Mouse (Mus musculus) heart, adult 2 months (tissue): ENCODE results near the gene 4933417A18Rik. TPM values are rescaled to one million over a fixed set of nuclear protein-coding genes. Genes with fewer than 3 reads are reported as not detected.

Experiments
- DNase-seq, 2 experiments: peaks; one replicate each; pipeline ENCODE4 v3.0.0; 2021
- H3K27ac ChIP-seq: fragments of 200-600 bp; 2 replicates; pipeline ENCODE4 v1.8.1; 2022
- H3K27me3 ChIP-seq: fragments of 200-500 bp; 2 replicates; pipeline ENCODE4 v1.6.1; 2012; ENCODE audit warnings: mild to moderate bottlenecking, low read length, inconsistent platforms, mixed read lengths; ENCODE audit not compliant: control insufficient read depth, insufficient read depth
- H3K36me3 ChIP-seq: fragments of 200-500 bp; 2 replicates; pipeline ENCODE4 v1.6.1; 2012; ENCODE audit warnings: low read length, inconsistent platforms; ENCODE audit not compliant: control insufficient read depth, insufficient read depth
- H3K4me1 ChIP-seq: fragments of 200-500 bp; 2 replicates; pipeline ENCODE4 v1.6.1; 2011; ENCODE audit warnings: low read length; ENCODE audit not compliant: control insufficient read depth, insufficient read depth
- H3K4me3 ChIP-seq: fragments of 200-600 bp; 2 replicates; pipeline ENCODE4 v1.8.1; 2022
- H3K79me2 ChIP-seq: fragments of 200-500 bp; replicated peaks from 2 replicates; pipeline ENCODE4 v1.6.1; 2012; ENCODE audit warnings: mild to moderate bottlenecking, inconsistent platforms, low read length, moderate library complexity, mixed read lengths; ENCODE audit not compliant: control insufficient read depth, insufficient read depth
- H3K9ac ChIP-seq: fragments of 200-500 bp; 2 replicates; pipeline ENCODE4 v1.6.1; 2012; ENCODE audit warnings: low read depth, mild to moderate bottlenecking, control low read depth, inconsistent platforms, low read length, mixed read lengths
- CTCF ChIP-seq: fragments of 200-600 bp; IDR thresholded peaks from 2 replicates; pipeline ENCODE4 v1.8.1; 2022; ENCODE audit warnings: antibody characterized with exemption, mild to moderate bottlenecking, moderate library complexity
- EP300 ChIP-seq: fragments of 200-500 bp; IDR thresholded peaks from 2 replicates; pipeline ENCODE4 v1.6.1; 2011; ENCODE audit warnings: low read depth, low read length, control low read depth; ENCODE audit not compliant: insufficient read depth
- POLR2A ChIP-seq: fragments of 200-500 bp; IDR thresholded peaks from 2 replicates; pipeline ENCODE4 v1.6.1; 2011; ENCODE audit warnings: mild to moderate bottlenecking, low read depth, low read length, control low read depth; ENCODE audit not compliant: insufficient read depth
- WGBS: fragments of 180-500 bp; shearing (Covaris S2); methylation state at CpG from one replicate; pipeline ENCODE4 v1.1.7; 2018; 5-methylcytosine and 5-hydroxymethylcytosine counted together
- intact Hi-C: fragments of 180-260 bp; cut with DNase I; formaldehyde crosslinking; loops from one replicate; pipeline ENCODE4 v1.15.1; 2025
- polyA plus RNA-seq: library from polyadenylated mRNA; depleted of rRNA; stranded (reverse); fragments of >200 nt; gene quantifications from 2 replicates; pipeline ENCODE4 v1.2.3, GENCODE M21; 2012; rRNA removed
- total RNA-seq, 2 experiments: library from RNA; stranded (reverse); gene quantifications; 2 replicates each; pipeline ENCODE4 v1.2.3; 2021

4933417A18Rik gene
- total and polyA plus RNA-seq, 3 experiments = not detected

DNA sequence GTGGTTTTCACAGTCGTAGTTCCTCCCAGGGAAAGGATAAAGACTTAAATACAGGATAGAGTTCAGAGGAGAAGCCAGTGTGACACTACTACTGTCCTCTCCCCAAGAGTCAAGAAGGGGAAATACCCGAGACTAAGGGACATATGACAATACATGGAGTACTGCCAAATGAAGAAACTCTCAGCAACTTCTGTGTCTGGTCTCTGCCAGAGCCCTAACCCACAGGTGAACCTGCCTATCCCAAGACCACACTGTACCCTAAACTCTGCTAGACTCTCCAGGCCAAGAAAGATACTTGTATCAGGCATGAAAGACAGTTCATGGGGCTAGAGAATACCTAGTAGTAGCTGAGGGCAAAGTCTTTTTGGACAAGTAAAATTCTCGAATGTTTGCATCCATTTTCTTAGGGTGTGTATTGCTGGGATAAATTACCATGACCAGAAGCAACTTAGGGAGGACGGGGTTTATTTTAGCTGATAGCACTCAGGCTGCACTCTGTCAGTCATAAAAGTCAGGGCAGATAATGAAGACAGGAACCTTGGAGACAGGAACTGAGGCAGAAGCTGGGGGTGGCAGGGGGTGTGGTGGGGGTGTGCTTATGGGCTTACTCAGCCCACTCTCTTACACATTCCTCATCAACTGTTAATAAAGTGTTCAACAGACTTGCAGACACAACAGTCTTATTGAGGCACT is 67.5 kb downstream of the 4933417A18Rik start:
- 48% methylated on average over 4 of the region's 4 CpGs for WGBS

DNA sequence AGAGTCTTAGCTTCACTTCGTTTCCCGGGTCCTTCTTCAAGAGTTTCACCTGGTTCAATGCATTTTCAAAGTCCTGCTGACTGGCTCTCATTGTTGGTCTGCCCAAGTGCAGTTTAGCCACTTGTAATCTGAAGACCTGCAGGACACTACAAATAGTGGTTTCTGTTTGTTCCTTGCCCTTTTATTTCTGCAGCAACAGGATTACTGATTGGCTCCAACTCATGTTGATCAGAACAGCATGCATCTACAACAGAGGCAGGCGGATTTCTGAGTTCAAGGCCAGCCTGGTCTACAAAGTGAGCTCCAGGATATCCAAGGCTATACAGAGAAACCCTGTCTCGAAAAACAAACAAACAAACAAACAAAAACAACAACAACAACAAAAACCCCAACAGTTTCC is 68.9 kb downstream of the 4933417A18Rik start:
- H3K79me2 ChIP-seq = no peaks in the 10 kb centered on the region
- H3K4me1 ChIP-seq = peaks cover 5% of the 10 kb centered on the region
- H3K27me3 ChIP-seq = no peaks in the 10 kb centered on the region
- H3K4me3 ChIP-seq = peak overlapping the region; percentile 85
- peaks cover 17% of the 10 kb centered on the region for H3K36me3 ChIP-seq
- intact Hi-C loops = no loop called here
- peak overlapping the region; percentile 83 for H3K9ac ChIP-seq
- 70% methylated on average over 4 of the region's 4 CpGs for WGBS
- no peak for TF ChIP-seq POLR2A
- no peak for TF ChIP-seq EP300
- no peak for TF ChIP-seq CTCF
- H3K27ac ChIP-seq = peak overlapping the region; percentile 97
- DNase-seq = no peak

More for the DNA sequence above, 67.5 kb downstream of the 4933417A18Rik start:
- H3K4me3 ChIP-seq = no peak overlapping the region
- H3K36me3 ChIP-seq = peaks cover 17% of the 10 kb centered on the region
- H3K27me3 ChIP-seq = no peaks in the 10 kb centered on the region
- TF ChIP-seq EP300 (no peak), POLR2A (no peak)
- H3K9ac ChIP-seq = no peak overlapping the region
- DNase-seq = no peak
- peaks cover 5% of the 10 kb centered on the region for H3K4me1 ChIP-seq
- no peak overlapping the region for H3K27ac ChIP-seq
- no peaks in the 10 kb centered on the region for H3K79me2 ChIP-seq
- intact Hi-C loops = no loop called here

DNA sequence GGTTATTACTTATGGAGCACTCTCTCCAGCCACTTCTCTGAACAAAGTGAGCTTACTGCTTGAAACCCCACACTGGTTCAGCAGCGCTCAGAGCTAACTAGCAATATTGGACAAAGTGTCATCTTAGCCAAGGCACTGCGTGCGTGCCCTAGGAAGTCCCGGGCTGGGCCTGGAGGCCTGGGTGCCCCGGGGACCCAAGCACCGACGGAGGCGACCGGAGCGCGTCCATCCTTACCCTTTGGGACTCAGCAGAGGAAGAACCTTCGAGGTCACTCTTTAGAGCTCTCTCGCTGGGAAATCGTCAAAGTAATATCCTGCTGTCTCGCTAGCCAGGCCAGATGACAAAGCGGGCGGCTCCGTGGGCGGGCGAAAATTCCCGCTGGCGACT is 69.4 kb downstream of the 4933417A18Rik start:
- H3K79me2 ChIP-seq = no peaks in the 10 kb centered on the region
- H3K4me3 ChIP-seq = peak overlapping the region; percentile 85
- intact Hi-C loops = no loop called here
- peaks cover 5% of the 10 kb centered on the region for H3K4me1 ChIP-seq
- TF ChIP-seq POLR2A (no peak), EP300 (no peak), CTCF (no peak)
- H3K36me3 ChIP-seq = peaks cover 17% of the 10 kb centered on the region
- DNase-seq = no peak
- H3K27me3 ChIP-seq = no peaks in the 10 kb centered on the region
- peak overlapping the region; percentile 83 for H3K9ac ChIP-seq
- peak overlapping the region; percentile 97 for H3K27ac ChIP-seq
- WGBS = under 1% methylated on average over 22 of the region's 22 CpGs

DNA sequence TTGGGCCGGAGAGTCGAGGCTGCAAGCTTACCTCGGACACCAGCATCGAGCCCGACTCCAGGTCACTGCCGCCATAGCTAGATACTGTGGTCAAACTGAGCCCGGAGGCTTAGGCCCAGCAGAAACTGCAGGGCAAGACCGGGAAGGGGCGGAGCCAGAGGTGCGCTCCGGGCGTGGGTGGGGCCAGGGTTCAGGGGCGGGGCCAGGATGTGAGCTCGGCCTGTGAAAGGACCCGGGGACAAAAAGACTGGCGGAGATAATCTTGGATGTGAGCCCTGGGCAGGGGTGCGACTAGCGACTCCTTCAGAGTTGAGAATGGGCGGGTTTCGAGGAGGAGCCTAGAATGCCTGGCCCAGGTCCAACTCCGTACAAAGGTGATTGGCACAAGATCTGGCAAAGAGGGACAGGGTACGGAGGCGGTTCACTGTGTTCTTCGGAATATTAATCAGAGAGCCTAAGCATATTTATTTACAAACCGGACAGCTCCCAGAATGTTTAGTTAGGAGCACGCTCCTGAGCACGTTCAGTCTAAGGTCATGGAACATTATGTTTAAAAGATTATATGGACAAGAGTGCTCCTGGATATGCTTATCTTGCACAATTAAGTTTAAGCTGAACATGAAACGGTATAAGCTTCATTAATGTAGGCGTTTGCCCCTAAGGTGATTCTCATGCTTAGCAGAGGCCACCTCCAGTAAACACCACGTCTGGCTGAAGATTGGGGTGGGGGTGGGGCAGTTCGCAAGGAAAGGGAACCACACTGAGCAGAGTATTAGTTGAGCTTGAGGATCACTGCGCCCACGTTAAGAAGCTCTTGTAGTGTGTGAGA is 70.0 kb downstream of the 4933417A18Rik start:
- peak overlapping the region; percentile 97 for H3K27ac ChIP-seq
- TF ChIP-seq POLR2A (peak; percentile 90), CTCF (no peak), EP300 (peak; percentile 63; the same call in 1 of the 2 replicates)
- peak; percentile 95 for DNase-seq
- H3K9ac ChIP-seq = peak overlapping the region; percentile 83
- 2% methylated on average over 33 of the region's 33 CpGs for WGBS
- intact Hi-C loops = loop anchor here (1.0 to 2.0 kb wide), 2 partner anchors 33 to 118 kb away; partner anchors contain the start of gene Eci2
- H3K36me3 ChIP-seq = peaks cover 17% of the 10 kb centered on the region
- peaks cover 5% of the 10 kb centered on the region for H3K4me1 ChIP-seq
- peak overlapping the region; percentile 85 for H3K4me3 ChIP-seq
- H3K79me2 ChIP-seq = no peaks in the 10 kb centered on the region
- no peaks in the 10 kb centered on the region for H3K27me3 ChIP-seq

DNA sequence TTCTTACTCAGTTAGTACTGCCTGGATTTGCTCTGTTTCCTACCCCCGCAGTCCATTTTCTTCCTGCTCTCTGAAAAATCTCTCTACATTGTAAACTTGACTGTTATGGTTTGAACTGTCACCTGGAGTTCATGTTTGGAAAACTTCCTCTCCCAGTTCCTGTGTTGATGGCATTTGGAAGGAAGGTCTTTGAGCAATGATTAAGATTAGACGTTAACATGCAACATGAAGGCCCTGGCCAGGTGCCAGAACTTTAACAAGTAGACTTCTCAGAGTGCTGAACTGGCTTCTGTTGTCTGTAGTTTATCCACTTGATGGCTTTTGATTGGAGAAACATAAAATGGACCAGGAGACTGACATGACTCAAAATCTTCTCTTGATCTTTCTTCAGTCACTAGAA is 71.7 kb downstream of the 4933417A18Rik start:
- intact Hi-C loops = loop anchor here (2.0 kb wide), 1 partner anchor 31 kb away; the partner anchor contains the start of gene Eci2
- H3K9ac ChIP-seq = no peak overlapping the region
- H3K79me2 ChIP-seq = no peaks in the 10 kb centered on the region
- no peak for TF ChIP-seq CTCF
- TF ChIP-seq POLR2A = no peak
- no peak for TF ChIP-seq EP300
- peaks cover 5% of the 10 kb centered on the region for H3K4me1 ChIP-seq
- no peaks in the 10 kb centered on the region for H3K27me3 ChIP-seq
- 26% methylated on average over 2 of the region's 2 CpGs for WGBS
- no peak overlapping the region for H3K27ac ChIP-seq
- DNase-seq = no peak
- no peak overlapping the region for H3K4me3 ChIP-seq
- peaks cover 15% of the 10 kb centered on the region for H3K36me3 ChIP-seq

Other genes starting within 250 kb of the 4933417A18Rik start
- not detected for gene Fam50b, start 189.6 kb upstream of the 4933417A18Rik start, total RNA-seq
- gene Fam50b, start 189.6 kb upstream of the 4933417A18Rik start, polyA plus RNA-seq = 0.18 TPM in 1 of 2 replicates, not detected in the other
- 10 to 100 TPM; 32.1 to 32.8 TPM for gene Prpf4b, start 49.1 kb upstream of the 4933417A18Rik start, total RNA-seq
- gene Prpf4b, start 49.1 kb upstream of the 4933417A18Rik start, polyA plus RNA-seq = 11.2 and 21.6 TPM in 2 replicates
- under 1 TPM; 0.11 to 0.23 TPM for gene Fam217a, start 99 bp upstream of the 4933417A18Rik start, total RNA-seq
- 0.25 and 0.32 TPM in 2 replicates for gene Fam217a, start 99 bp upstream of the 4933417A18Rik start, polyA plus RNA-seq
- gene Eci3, start 39.4 kb downstream of the 4933417A18Rik start, total RNA-seq = 1 to 10 TPM; 2.3 to 2.5 TPM
- 0.12 and 0.47 TPM in 2 replicates for gene Eci3, start 39.4 kb downstream of the 4933417A18Rik start, polyA plus RNA-seq
- gene Eci2, start 102.7 kb downstream of the 4933417A18Rik start, total RNA-seq = 100 to 1,000 TPM; 234 to 260 TPM
- 118 and 234 TPM in 2 replicates for gene Eci2, start 102.7 kb downstream of the 4933417A18Rik start, polyA plus RNA-seq